Mouse (Mus musculus): ENCODE measurements at regions not wholly inside any gene's neighbourhood (a gene's known extent, or its start where the extent isn't known, plus 50 kb on each side); places are given as distances from the start of the nearest gene placed in this dataset.
A peak's percentile ranks its signal among the peaks of the same experiment; 100 is the strongest.

DNA sequence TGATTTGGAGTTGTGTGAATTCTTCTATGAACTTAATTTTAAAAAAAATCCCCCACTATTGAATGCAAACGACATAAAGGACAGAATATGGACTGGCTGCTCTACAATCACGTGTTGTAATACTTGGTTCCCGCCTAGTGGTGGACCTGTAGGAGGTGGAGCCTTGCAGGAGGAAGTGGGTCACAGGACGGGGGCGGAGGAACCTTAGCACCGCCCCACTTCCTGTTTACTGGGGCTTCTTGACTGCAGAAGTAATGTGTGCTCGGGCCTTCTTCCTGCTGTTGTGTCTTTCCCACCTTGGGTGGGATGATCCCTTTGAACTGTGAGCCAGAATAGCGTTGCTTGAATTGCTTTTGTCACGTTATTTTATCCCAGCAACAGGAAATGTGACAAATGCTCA lies 52.2 kb upstream of the Tmem108 start:
- no peak for DNase-seq (ENCODE audit: low spot score in 2 of 2)
- intact Hi-C loops (cut with DNase I) = no loop called here

DNA sequence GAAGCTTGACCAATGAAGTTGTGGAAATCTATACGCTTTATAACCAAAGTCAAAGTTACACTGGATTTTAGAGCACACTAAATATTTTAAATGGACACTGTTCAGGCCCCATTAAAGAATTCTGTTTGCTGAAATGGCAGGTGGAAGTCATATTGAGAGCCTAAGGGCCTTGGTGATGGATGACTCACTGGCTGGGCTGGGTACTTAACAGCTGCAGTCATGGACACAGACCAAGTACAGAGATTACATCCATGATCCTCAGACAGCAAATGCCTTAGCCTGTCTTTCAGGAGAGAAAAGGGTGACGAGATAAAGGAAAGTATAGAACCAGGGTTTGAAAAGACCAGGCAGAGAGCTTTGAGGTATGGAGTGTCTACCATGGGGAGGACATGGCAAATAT lies 57.4 kb upstream of the Tmem108 start:
- intact Hi-C loops (cut with DNase I) = no loop called here
- DNase-seq (ENCODE audit: low spot score in 2 of 2) = no peak

DNA sequence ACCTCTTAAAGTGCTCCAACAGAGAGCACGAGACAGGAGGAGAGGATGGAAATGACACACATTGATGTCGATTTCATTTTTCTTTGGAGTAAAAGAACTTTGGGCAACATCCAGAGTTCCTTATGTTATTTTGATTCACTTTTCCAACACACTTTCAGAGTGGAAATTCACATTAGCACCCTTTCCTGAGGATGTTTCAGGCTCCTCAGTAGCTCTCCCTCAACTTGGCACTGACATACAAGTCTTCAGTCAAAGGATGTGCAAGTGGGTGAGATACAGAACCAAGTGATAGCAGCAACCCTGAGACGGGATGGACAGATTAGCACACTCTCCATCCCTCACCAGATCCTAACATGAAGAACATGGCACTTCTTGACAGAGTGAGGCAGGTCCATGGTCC lies 60.0 kb upstream of the Tmem108 start:
- intact Hi-C loops (cut with DNase I) = no loop called here
- peak in 1 of 2 experiments; percentile 18 for DNase-seq (ENCODE audit: low spot score in 2 of 2)

DNA sequence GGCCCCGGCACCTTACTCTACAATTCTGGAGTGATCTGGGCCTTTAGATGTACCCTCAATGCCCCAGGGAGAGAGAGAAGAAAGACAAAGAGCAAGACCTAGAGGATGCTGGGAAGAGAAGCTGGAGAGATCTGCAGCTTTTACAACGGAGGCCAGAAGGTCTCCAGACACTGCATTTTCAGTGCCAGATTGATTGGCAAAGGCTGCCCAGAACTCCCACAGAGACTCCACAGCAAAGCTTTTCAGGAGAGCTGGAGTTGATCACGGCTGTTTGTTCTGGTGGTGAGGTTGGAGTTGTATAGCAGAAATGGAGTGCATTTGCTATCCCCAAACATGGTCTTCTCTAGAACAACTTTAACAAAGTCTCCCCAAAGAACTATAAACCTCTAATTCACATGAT lies 61.9 kb upstream of the Tmem108 start:
- intact Hi-C loops (cut with DNase I) = no loop called here
- DNase-seq (ENCODE audit: low spot score in 2 of 2) = no peak

DNA sequence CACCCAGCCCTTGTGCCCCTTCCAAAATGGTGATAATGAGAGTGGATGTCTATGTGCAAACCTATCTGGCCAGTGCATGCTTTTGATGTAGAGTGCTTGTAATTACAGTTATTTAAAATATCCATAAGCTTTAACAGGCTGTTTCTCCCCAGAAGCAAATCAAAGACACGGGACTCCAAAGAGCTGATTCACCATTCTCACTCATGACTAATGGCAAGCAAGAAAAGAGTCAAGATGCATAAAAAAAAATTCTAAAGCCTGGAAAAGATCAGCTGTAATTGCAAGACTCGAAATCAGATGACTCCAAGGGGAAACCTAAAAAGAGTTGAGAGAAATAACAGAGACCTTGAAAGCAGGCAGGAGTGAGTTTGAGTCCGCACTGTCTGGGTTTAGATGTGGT lies 79.6 kb upstream of the Tmem108 start:
- intact Hi-C loops (cut with DNase I) = no loop called here
- no peak for DNase-seq (ENCODE audit: low spot score in 2 of 2)

DNA sequence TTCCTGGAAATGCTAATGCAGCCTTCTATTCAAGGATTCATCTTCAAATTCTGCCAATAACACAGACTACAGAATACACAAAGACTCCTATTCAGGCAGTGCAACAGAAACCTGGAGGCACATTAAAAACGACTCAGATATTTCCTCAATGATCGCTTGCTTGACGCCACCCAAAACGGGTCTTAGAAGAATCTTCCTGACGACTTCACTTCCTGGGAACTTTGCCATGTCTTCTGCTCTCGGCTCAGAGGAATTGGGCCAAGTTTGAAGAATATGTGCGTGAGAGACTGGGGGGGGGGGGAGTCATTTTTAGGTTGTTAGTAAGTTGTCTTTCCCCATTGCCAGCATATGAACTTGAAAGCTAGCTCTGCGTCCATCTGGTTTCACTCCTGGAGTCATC lies 82.2 kb upstream of the Tmem108 start:
- peak in 1 of 2 experiments; percentile 48 for DNase-seq (ENCODE audit: low spot score in 2 of 2)
- intact Hi-C loops (cut with DNase I) = no loop called here

DNA sequence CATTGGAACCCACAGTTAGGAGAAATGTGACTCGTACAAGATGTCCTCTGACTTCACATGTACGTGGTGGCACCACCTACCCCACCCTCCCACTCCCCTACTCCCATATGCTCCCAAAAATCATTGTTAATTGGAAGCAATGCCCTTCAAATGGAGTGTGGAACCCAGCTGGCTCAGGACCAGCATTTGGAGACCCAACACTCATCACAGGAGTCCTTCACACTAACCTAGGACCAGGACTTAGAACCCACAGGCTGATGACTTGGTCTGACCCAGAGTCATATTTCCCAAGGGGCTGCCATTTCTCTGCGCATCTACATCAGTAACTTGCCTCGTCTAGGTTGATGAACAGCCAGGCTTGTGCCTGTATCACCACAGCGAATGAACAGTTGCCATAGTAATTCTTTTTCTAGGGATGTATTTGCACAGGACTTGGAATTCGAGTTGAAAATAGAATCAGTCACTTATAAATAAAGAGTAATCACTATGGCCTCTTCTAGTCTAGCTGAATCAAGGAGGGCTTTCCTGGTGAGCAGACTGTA lies 84.3 kb upstream of the Tmem108 start:
- intact Hi-C loops (cut with DNase I) = loop anchor here (5.0 kb wide), 1 partner anchor 64 kb away; no protein-coding TSS in a partner anchor
- DNase-seq (ENCODE audit: low spot score in 2 of 2) = peak in 1 of 2 experiments; percentile 33

DNA sequence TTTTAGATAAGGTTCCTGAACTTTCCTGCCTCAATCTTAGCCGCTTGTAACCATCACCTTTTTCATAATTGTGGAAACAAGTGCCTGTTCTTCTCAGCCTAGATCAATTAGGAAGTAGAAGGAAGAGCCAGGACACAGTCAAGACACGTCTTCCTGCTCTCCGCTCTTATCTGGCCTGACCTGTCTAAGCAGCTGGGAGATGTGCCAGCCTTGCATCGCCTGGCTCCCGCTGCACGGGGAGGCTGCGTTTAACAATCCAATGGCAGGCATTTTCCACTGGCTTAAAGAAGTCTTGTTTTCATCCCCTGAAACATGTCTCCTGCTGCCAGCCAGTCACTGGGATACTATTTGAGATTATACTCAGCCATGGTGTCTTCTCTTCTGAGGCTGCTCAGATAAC lies 86.3 kb upstream of the Tmem108 start:
- DNase-seq (ENCODE audit: low spot score in 2 of 2) = no peak
- intact Hi-C loops (cut with DNase I) = loop anchor here (5.0 kb wide), 1 partner anchor 66 kb away; no protein-coding TSS in a partner anchor

DNA sequence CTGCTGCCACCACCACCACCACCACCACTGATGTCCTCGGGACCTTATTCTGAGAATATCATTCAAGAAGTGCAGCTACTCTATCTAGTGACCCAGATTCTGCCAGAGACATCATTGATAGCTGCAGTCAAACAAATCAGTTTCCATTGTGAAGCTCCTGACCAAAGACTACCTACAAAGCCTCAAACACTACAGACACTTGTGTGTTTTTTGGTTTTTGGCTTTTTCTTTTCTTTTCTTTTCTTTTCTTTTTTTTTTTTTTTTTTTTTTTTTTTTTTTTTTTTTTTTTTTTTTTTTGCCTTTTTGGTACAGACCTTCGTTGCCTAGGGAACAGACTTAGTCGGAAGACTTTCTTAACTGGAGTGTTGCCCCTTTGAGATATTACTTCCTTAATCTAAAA lies 87.4 kb upstream of the Tmem108 start:
- no peak for DNase-seq (ENCODE audit: low spot score in 2 of 2)
- intact Hi-C loops (cut with DNase I) = loop anchor here (5.0 kb wide), 1 partner anchor 67 kb away; no protein-coding TSS in a partner anchor

DNA sequence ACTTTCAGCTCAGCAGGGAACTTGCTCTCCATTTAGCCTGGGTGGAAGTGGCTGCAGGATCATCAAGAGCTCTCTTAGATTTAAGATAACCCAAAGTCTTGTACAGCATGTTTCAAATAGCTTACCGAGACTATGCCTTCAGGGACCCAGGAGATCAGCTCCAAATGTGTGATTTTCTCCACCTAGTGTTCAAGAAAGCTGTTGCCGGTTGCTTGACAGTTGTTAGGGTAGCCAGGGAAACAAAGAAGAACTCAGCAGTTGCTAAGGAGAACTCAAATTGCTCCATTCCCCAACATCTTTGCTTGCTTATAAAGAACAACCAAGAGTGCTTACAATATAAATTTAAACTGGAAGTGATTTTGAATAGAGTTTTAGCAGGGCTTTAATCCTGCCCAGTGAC lies 91.1 kb upstream of the Tmem108 start:
- intact Hi-C loops (cut with DNase I) = no loop called here
- DNase-seq (ENCODE audit: low spot score in 2 of 2) = peak in 1 of 2 experiments; percentile 29

DNA sequence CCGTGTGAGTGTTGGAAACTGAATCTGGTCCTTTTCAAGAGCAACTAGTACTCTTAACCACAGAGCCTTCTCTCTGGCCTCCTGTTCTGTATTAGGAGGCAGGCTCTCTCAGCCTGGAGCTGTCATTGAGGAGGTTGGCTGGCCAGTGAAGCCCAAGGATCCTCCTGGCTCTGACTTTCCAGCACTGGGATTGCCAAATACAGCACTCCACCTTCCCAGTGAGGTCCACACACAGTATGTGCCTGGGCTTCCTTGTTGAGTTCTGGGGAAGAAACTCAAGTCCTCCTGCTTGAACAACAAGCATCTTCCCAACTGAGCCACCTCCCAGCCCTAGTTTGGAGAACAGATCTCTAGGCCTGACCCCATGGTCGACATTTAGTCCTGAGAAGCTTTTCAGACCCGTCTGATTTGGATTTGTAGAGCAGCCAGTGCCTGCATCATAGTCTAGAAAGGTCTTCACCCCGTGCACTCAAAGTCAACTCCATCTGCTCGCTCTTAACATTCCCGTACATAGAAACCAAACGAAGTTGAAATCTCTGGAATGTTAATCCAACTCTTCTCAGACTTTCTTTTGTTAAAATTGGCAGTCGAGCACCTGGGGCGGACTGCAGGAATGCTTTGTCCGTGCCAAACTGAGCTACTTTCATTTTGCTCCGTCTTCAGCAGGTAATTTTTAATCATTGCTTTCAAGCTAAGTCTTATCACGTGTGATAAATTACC lies 99.2 kb upstream of the Tmem108 start:
- intact Hi-C loops (cut with DNase I) = no loop called here
- no peak for DNase-seq (ENCODE audit: low spot score in 2 of 2)

DNA sequence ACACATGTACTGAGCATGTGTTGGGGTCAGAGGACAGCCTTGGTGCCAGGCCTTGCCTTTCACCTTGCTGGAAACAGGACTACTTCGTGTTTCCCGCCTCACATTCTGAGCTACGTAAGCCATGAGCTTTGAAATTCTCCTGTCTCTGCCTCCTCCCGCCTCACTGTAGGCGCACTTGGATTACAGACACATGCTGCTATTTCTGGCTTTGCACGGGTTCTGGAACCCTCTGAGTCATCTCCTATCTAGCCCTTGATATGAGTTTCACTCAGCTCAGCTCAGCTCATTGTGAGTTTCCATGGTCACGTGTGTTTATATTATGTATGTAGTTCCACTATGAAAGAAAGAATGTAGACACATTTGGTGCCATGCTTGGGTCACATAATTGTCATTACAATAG lies 100.9 kb upstream of the Tmem108 start:
- intact Hi-C loops (cut with DNase I) = no loop called here
- peak; percentile 22 to 41 for DNase-seq (ENCODE audit: low spot score in 2 of 2)

DNA sequence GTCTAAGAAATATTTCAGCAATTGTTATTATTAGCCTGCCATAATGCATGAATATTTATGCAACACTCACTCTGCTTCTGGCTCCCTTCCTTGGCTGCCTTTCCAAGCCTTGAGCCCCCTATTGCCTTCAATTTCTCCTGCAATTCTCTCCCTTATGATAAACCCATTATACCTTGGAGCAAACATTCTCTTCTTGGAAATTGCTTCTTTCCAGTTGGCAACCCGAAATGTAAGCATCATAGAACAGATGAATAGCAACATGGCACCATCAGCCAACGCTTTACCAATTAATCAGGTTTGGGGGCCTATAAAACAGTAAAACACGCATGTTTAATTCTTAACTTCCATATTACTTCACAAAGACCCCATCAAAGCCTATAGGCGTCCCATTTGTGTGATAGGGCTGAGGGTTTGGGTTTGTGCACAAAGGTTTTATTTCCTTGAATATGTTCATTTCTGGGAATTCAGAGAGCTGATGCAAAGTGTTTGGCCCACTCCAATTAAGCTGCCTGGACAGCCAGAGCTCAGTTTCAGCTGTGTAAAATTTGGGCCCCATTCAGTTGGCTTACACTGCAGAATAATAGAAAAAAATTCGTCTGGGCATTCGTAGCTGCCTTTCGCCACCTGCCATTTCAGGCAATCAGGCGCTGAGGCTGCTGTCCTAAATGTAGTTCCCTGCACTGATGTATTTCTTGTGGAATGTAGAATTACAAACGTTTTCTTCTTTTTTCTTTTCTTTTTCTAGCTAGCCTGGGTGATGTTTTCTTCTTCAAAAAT lies 106.0 kb upstream of the Tmem108 start:
- no peak for DNase-seq (ENCODE audit: low spot score in 2 of 2)

DNA sequence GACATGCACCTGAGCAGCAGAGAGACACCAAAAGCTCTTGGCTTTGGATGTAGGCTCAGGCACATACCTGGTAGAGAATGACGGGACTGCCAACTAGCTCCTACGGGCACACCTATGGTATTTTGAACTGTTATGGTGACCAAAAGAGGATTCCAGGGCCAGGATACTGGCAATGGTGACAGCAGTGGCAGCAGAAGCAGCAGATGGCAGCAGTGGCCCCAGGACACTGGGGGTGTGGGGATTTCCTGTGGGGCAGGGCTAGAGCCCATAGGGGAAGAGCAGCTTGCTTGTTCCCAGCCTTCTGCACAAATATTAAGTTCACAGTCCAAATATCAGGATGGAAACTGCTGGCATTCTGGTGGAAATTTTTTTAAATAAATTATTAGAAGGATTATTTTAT lies 107.6 kb upstream of the Tmem108 start:
- intact Hi-C loops (cut with DNase I) = no loop called here
- no peak for DNase-seq (ENCODE audit: low spot score in 2 of 2)

More for the DNA sequence above, 106.0 kb upstream of the Tmem108 start:
- intact Hi-C loops (cut with DNase I) = no loop called here

DNA sequence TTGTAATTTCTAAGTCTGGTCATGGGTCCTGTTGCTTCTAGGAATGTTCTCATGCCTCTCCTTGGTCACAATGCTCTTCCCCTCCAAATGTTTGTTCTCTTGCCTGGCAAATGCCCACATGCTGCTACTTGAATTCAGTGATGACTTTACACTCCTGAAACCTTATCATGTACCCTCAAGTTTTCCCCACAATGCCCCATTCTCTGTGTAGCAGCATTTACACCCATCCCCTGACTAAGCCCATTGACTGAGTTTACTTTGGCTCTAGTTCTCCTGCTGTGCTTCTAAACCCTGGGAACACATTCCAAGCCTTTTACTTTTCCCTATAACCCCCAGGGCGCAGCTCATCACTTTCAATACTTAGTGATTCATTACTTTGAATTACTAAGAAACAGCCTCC lies 110.5 kb upstream of the Tmem108 start:
- no peak for DNase-seq (ENCODE audit: low spot score in 2 of 2)
- intact Hi-C loops (cut with DNase I) = no loop called here

DNA sequence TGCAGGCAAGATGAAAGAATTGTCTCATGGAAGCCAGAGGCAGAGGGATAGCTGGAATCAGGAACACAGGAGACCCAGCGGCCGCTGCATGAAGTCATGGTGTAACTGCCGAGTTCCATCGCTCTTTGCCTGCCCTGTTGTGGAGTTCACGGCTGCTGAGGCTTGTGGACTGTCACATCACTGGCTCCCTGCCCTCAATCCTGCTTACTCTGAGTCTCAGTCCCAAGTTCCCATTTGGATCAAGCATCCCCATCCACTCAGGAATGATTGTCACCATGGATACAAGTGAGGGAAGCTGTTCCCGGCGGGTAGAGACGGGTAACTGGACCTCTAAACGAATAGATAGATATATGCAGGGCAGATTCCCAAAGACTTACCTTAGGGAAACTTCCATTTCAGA lies 112.2 kb upstream of the Tmem108 start:
- no peak for DNase-seq (ENCODE audit: low spot score in 2 of 2)
- intact Hi-C loops (cut with DNase I) = no loop called here

DNA sequence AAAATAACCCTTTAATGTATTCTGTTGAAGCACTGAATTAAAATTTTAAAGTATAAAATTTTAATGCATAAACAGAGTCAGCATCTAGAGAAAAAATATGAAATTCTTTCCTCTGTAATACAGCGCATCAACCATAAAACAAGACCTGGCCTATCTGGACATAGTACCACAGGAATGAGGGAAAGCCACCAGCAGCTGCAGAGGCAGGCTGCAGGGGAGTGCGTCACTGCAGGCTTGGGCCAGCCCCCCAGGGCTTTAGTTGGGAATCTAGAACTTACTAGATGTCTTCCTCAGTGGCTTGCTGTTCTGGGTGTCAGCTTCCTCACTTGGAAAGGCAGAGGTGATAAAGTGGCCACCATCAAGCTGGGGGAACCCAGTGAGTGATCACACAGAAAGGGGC lies 116.2 kb upstream of the Tmem108 start:
- intact Hi-C loops (cut with DNase I) = no loop called here
- DNase-seq (ENCODE audit: low spot score in 2 of 2) = no peak

DNA sequence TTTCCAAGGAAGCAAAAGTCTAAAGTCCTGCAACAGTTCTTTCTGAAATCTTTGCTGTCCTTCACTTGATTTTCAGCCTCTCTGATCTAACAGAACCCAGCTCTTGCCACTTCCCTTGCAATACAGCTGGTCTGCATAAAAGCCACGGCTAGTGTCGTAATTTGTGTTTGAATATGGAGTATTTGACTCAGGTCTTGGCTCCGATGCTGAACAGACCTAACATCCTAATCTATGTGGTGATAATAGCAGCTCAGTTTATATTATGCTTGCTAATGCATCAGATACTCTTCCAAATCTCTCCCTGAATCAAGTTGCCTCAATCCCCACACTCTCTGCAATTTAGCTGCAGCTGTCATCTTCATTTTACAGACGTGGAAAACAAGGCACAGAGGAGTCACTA lies 109.5 kb upstream of the Nphp3 start:
- no peak for DNase-seq (ENCODE audit: low spot score in 2 of 2)
- intact Hi-C loops (cut with DNase I) = no loop called here

DNA sequence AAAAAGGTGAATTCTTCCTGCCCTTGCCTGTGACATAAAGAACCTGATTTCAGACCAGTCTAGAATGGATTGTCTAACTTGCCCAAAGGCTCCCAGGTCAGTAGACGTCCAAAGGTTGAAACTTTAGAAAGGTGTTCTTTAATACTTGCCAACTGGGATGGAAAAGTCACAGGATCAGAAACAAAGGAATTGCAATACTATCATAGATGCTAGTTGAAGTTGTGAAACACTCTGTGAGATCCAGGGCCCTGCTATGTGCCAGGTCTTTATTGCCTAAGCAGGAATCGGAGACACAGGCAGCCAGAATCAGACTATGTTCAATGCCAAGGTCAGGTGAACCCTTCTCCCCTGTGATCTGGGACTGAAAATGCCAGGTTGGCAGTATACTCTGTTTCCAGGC lies 108.0 kb upstream of the Nphp3 start:
- intact Hi-C loops (cut with DNase I) = no loop called here
- no peak for DNase-seq (ENCODE audit: low spot score in 2 of 2)

DNA sequence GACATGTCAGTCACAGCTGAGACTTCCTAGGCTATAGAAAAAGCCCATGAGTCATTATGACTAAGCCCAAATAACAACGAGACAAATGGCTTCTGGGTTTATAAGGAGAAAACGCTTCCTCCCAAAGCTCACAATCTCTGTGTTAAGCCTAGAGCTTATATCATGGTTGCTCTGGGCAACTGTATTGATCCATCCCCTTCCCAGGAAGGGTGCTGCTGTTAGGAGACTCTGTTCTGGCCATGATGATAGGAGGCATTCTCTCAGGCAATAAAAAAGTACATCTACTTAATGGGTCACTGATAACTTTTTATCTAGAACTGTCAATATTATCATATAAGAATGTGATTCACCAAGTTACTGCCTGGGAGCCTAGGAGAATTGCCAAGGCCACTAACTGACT lies 103.0 kb upstream of the Nphp3 start:
- no peak for DNase-seq (ENCODE audit: low spot score in 2 of 2)
- intact Hi-C loops (cut with DNase I) = no loop called here

DNA sequence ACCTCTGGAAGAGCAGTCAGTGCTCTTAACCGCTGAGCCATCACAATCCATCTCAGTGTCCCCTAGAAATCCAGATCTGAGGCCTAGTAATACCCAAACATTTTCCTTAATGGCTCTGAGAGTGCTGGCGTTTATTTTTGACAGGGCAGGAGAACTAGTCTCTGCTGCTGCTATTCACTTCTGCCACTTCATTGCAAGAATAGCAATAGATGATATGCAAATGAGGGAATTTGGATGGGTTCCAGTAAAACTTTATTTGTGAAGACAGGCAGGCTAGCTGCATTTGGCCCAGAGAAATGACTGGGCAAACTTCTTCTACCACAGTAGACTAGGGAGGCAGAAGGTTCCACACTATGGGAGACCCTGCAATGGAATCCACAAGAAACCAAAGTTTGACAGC lies 91.0 kb upstream of the Nphp3 start:
- intact Hi-C loops (cut with DNase I) = no loop called here
- peak in 1 of 2 experiments; percentile 15 for DNase-seq (ENCODE audit: low spot score in 2 of 2)

Measured in left cerebral cortex, postnatal 14 days (tissue).